Mouse (Mus musculus) liver, adult 2 months (tissue): Measurements from ENCODE around the gene C530008M17Rik. TPM values are rescaled to one million over a fixed set of nuclear protein-coding genes. Genes with fewer than 3 reads are reported as not detected.

Experiments
- DNase-seq: peaks from one replicate; pipeline ENCODE4 v3.0.0-alpha.2; 2011; ENCODE audit warnings: low read depth, low spot score; ENCODE audit errors: extremely low read depth
- H3K27ac ChIP-seq: fragments of 200-500 bp; replicated peaks from 2 replicates; pipeline ENCODE4 v1.5.1; 2012; ENCODE audit warnings: low read depth, mild to moderate bottlenecking, control low read depth, inconsistent platforms, low read length; ENCODE audit not compliant: insufficient read depth
- H3K27me3 ChIP-seq: fragments of 200-500 bp; 2 replicates; pipeline ENCODE4 v1.6.1; 2012; ENCODE audit warnings: mild to moderate bottlenecking, moderate library complexity, low read length, inconsistent platforms; ENCODE audit not compliant: control insufficient read depth, insufficient read depth
- H3K36me3 ChIP-seq: fragments of 200-500 bp; 2 replicates; pipeline ENCODE4 v1.6.1; 2012; ENCODE audit warnings: low read length, inconsistent platforms; ENCODE audit not compliant: control insufficient read depth, insufficient read depth
- H3K4me1 ChIP-seq: fragments of 200-500 bp; 2 replicates; pipeline ENCODE4 v1.6.1; 2011; ENCODE audit warnings: low read length; ENCODE audit not compliant: control insufficient read depth, insufficient read depth
- H3K4me3 ChIP-seq: fragments of 200-500 bp; 2 replicates; pipeline ENCODE4 v1.5.1; 2011; ENCODE audit warnings: low read depth, mild to moderate bottlenecking, control low read depth, low read length, moderate library complexity; ENCODE audit not compliant: insufficient read depth
- H3K79me2 ChIP-seq: fragments of 200-500 bp; 2 replicates; pipeline ENCODE4 v1.6.1; 2012; ENCODE audit warnings: inconsistent platforms, mild to moderate bottlenecking, low read length, moderate library complexity; ENCODE audit not compliant: control insufficient read depth, insufficient read depth
- H3K9ac ChIP-seq: fragments of 200-500 bp; 2 replicates; pipeline ENCODE4 v1.6.1; 2012; ENCODE audit warnings: low read depth, mild to moderate bottlenecking, control low read depth, inconsistent platforms, low read length
- CTCF ChIP-seq: fragments of 200-500 bp; IDR thresholded peaks from 2 replicates; pipeline ENCODE4 v1.5.1; 2011; ENCODE audit warnings: low read depth, low read length, control low read depth
- POLR2A ChIP-seq: fragments of 200-500 bp; IDR thresholded peaks from 2 replicates; pipeline ENCODE4 v1.6.1; 2011; ENCODE audit warnings: low read length, control low read depth; ENCODE audit not compliant: insufficient read depth; ENCODE audit errors: extremely low read depth
- whole genome bisulfite sequencing: fragments of 180-500 bp; shearing (Covaris S2); methylation state at CpG from one replicate; pipeline ENCODE4 v1.1.7; 2018; 5-methylcytosine and 5-hydroxymethylcytosine counted together
- polyA plus RNA-seq: library from polyadenylated mRNA; depleted of rRNA; stranded (reverse); fragments of >200 nt; gene quantifications from 2 replicates; pipeline ENCODE4 v1.2.3, GENCODE M21; 2012
- total RNA-seq: library from RNA; depleted of rRNA; stranded (reverse); fragments of >200 nt; gene quantifications from 2 replicates; pipeline ENCODE4 v1.2.3, GENCODE M21; 2014

The C530008M17Rik gene
- total and polyA plus RNA-seq, 2 experiments, result under 0.01 to 0.02 TPM

DNA sequence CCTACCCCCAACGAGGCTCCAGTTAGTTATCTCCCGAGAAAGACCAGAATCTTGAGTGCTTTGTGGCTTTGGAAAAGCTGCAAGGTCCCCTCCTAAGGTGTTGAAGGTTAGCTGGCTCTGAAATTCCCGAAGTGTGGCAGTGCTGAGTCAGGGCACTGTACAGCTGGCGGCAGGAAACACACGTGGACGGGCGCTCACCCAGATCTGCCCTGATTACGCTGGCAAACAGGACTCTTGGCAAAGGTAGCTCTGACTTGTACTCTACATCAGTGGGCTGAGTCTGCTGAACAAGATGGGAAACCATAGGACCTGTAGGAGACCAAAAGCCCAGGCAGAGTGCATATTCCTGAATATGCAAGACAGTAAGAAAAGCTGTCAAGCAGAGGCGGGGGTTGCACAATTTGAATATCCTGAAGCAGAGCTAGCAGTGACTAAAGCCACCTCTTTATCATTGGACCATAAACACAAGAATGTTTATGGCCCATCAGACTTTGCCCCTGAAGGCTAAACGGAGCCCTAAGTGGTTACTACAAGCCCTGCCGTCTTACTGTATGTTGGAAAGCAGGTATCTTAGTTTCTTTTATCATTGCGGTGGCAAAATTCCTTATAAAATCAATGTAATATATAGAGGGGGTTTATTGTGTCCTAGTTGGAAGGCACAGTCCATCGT lies 159.6 kb downstream of the C530008M17Rik start:
- H3K4me3 ChIP-seq, result no peak overlapping the region
- no peaks in the 10 kb centered on the region for H3K27me3 ChIP-seq
- DNase-seq, result peak; percentile 33
- no peaks in the 10 kb centered on the region for H3K36me3 ChIP-seq
- 63% methylated on average over 13 of the region's 13 CpGs for WGBS
- H3K79me2 ChIP-seq, result no peaks in the 10 kb centered on the region
- no peak overlapping the region for H3K9ac ChIP-seq
- H3K27ac ChIP-seq, result no peak overlapping the region
- TF ChIP-seq CTCF (no peak), POLR2A (no peak)
- H3K4me1 ChIP-seq, result no peaks in the 10 kb centered on the region

DNA sequence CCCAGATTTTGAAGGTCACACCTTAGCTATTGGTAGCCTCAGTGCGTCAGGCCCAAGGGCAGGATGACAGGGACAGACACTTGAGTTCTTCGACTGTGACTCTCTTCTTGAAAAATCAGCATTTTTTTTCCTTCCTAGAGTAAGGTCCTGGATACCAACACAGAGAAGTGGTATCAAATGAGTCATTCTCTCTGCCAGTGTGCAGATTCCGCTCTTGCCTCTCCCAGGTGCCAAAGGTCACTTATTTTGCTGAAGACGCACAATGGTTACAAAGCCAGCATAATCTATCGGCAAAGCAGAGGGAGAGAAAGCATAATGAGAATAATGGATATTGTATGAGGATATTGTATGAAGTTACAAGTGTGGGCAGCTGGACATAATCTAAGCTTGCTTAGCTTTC lies 160.4 kb downstream of the C530008M17Rik start:
- Histone ChIP-seq H3K36me3 (no peaks in the 10 kb centered on the region), H3K27ac (no peak overlapping the region), H3K4me3 (no peak overlapping the region), H3K9ac (no peak overlapping the region), H3K27me3 (no peaks in the 10 kb centered on the region), H3K79me2 (no peaks in the 10 kb centered on the region), H3K4me1 (no peaks in the 10 kb centered on the region)
- WGBS, result 71% methylated on average over 5 of the region's 5 CpGs
- no peak for TF ChIP-seq POLR2A
- no peak for TF ChIP-seq CTCF
- DNase-seq, result no peak

DNA sequence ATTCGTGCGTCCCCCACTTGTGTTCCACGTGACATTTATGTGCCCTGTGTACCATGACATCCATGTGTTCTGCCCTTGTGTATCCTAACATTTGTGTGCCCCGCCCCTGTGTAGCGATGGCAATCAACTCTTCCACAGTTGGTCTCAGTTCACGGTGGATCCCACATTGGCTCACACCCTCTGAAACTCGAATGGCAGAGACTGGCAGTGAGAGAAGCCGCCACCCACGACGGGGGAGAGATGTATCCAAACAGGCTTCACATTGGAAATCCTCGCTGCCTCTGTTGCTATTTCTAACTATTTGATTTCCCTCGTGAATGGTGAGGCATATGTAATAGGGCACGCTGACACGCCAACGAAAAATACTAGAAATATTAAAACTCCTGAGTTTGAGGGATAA lies 161.4 kb downstream of the C530008M17Rik start:
- DNase-seq, result no peak
- TF ChIP-seq POLR2A (no peak), CTCF (no peak)
- no peaks in the 10 kb centered on the region for H3K79me2 ChIP-seq
- no peaks in the 10 kb centered on the region for H3K27me3 ChIP-seq
- H3K4me3 ChIP-seq, result no peak overlapping the region
- H3K9ac ChIP-seq, result no peak overlapping the region
- 90% methylated on average over 15 of the region's 15 CpGs for WGBS
- H3K4me1 ChIP-seq, result no peaks in the 10 kb centered on the region
- H3K36me3 ChIP-seq, result no peaks in the 10 kb centered on the region
- no peak overlapping the region for H3K27ac ChIP-seq

DNA sequence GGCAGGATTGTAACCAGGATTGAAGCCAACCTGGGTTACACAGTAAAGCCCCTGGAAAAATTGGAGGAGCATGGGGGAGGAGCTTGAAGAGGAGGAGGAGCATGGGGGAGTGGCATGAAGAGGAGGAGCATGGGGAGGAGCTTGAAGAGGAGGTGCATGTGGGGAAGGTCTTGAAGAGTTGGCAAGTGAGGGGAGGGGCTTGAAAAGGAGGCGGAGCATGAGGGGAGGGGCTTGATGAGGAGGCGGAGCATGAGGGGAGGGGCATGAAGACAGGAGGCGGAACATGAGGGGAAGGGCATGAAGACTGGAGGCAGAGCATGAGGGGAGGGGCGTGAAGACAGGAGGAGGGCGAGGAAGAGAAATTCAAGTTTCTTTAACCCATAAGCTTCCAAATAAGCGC lies 162.5 kb downstream of the C530008M17Rik start:
- no peak for DNase-seq
- no peaks in the 10 kb centered on the region for H3K79me2 ChIP-seq
- 84% methylated on average over 6 of the region's 6 CpGs for WGBS
- H3K36me3 ChIP-seq, result no peaks in the 10 kb centered on the region
- no peak overlapping the region for H3K9ac ChIP-seq
- no peak overlapping the region for H3K27ac ChIP-seq
- H3K27me3 ChIP-seq, result no peaks in the 10 kb centered on the region
- no peak overlapping the region for H3K4me3 ChIP-seq
- no peaks in the 10 kb centered on the region for H3K4me1 ChIP-seq
- no peak for TF ChIP-seq POLR2A
- no peak for TF ChIP-seq CTCF

DNA sequence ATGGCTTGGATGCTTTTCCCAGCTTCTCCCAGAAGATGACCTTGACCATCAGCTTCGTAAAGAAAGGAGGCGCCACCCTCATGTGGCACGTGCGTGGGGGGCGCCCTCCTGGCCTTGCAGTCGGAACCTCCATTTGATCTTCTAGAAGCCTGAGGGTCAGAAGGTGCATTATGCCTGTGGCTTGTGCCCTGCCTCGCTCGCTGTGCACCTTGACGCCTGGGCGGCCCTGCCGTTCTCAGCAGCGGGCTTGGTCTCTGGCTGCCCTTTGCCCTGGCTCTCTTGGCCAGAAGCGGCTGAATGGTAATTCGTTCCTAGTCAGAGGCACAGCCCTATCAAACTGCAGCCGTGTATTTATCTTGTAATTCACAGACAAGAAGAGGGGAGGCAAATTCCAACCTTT lies 165.8 kb downstream of the C530008M17Rik start:
- Histone ChIP-seq H3K36me3 (no peaks in the 10 kb centered on the region), H3K27ac (no peak overlapping the region), H3K4me3 (no peak overlapping the region), H3K27me3 (0 out of 2 replicates have a peak, but pooled peaks cover 2% of the 10 kb centered on the region), H3K79me2 (no peaks in the 10 kb centered on the region), H3K9ac (no peak overlapping the region), H3K4me1 (no peaks in the 10 kb centered on the region)
- WGBS, result 57% methylated on average over 15 of the region's 15 CpGs
- no peak for TF ChIP-seq POLR2A
- no peak for TF ChIP-seq CTCF
- no peak for DNase-seq

DNA sequence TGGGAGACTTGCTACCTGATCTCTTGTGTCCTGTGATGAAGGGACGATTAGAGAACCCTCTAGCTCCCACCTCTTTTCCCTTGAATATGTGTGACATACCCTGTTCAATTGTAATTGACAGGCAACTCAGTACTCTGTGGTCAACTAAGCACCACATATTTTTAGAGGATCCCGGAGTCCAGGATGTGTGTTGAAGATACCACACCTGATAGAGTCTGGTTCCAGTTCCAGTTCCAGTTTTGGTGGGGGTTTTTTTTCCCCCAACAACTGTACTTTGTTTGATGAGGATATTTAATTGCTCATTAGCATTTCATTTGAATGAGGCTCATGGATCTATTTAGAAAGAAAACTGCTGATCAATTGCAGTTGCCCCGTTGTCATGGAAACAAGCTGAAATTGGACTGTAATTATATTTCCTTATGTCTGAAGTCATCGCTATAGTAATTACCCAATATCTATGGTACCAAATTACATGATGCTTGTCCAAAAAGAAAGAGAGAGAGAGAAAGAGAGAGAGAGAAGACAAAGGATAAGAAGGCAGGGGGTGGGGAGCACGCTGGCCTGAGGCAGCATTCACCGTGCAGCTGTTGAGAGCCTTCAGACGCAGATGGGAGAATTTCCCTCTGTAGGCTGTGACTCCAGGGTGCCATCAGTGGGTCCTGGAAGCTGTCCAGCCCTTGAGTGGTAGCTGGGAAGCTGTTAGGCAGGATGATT lies 172.4 kb downstream of the C530008M17Rik start:
- Histone ChIP-seq H3K27ac (no peak overlapping the region), H3K4me3 (no peak overlapping the region), H3K27me3 (0 out of 2 replicates have a peak, but pooled peaks cover 2% of the 10 kb centered on the region), H3K36me3 (no peaks in the 10 kb centered on the region), H3K4me1 (no peaks in the 10 kb centered on the region), H3K9ac (no peak overlapping the region), H3K79me2 (no peaks in the 10 kb centered on the region)
- DNase-seq, result no peak
- TF ChIP-seq POLR2A (no peak), CTCF (no peak)
- WGBS, result 90% methylated on average over 7 of the region's 7 CpGs
